Mouse (Mus musculus) forebrain, embryonic 14.5 days (tissue): ENCODE measurements at regions not wholly inside any gene's neighbourhood (a gene's known extent, or its start where the extent isn't known, plus 50 kb on each side); places are given as distances from the start of the nearest gene placed in this dataset.

Experiments used
- ATAC-seq: fragments of 200-750 bp; cut with Nextera tagmentation; 2 replicates; pipeline ENCODE4 v1.8.0; 2017; ENCODE audit warnings: mild to moderate bottlenecking, moderate library complexity
- DNase-seq: peaks from one replicate; pipeline ENCODE4 v3.0.0-alpha.2; 2015; ENCODE audit warnings: low spot score
- H3K27ac ChIP-seq: fragments of 300-500 bp; sonication (generic); 2 replicates; pipeline ENCODE4 v1.5.1; 2014; ENCODE audit warnings: low read depth, mild to moderate bottlenecking, control low read depth, low read length, moderate library complexity
- H3K27me3 ChIP-seq: fragments of 300-500 bp; sonication (generic); replicated peaks from 2 replicates; pipeline ENCODE4 v1.6.1; 2014; ENCODE audit warnings: low read length, control low read depth, mixed read lengths; ENCODE audit not compliant: control insufficient read depth, insufficient read depth
- H3K36me3 ChIP-seq: fragments of 300-500 bp; sonication (generic); 2 replicates; pipeline ENCODE4 v1.6.1; 2014; ENCODE audit warnings: low read length, control low read depth; ENCODE audit not compliant: control insufficient read depth, insufficient read depth
- H3K4me1 ChIP-seq: fragments of 300-500 bp; sonication (generic); 2 replicates; pipeline ENCODE4 v1.6.1; 2014; ENCODE audit warnings: antibody characterized with exemption, low read length, control low read depth; ENCODE audit not compliant: control insufficient read depth, insufficient read depth
- H3K4me2 ChIP-seq: fragments of 300-500 bp; sonication (generic); 2 replicates; pipeline ENCODE4 v1.6.1; 2014; ENCODE audit warnings: mild to moderate bottlenecking, control low read depth, low read length
- H3K4me3 ChIP-seq: fragments of 300-500 bp; sonication (generic); 2 replicates; pipeline ENCODE4 v1.5.1; 2014; ENCODE audit warnings: low read depth, low read length, control low read depth
- H3K9ac ChIP-seq: fragments of 300-500 bp; sonication (generic); 2 replicates; pipeline ENCODE4 v1.6.1; 2014; ENCODE audit warnings: mild to moderate bottlenecking, low read length, control low read depth, moderate library complexity
- H3K9me3 ChIP-seq: fragments of 300-500 bp; sonication (generic); replicated peaks from 2 replicates; pipeline ENCODE4 v1.6.1; 2016; ENCODE audit warnings: low read length, control low read depth, mixed read lengths; ENCODE audit not compliant: control insufficient read depth
- WGBS: fragments of 180-500 bp; shearing (Covaris S2); extraction: QIAGEN DNeasy Blood & Tissue Kit; methylation state at CpG from one replicate; pipeline ENCODE4 v1.1.7; 2014; 5-methylcytosine and 5-hydroxymethylcytosine counted together

GRCm38 (mm10) chr5:126699314-126699713 is 542.3 kb upstream of the Tmem132c start:
- WGBS: 54% methylated on average over 4 of the region's 4 CpGs
- H3K4me1 ChIP-seq: peaks cover 4% of the 10 kb centered on the region
- no peaks in the 10 kb centered on the region for H3K9me3 ChIP-seq
- no peaks in the 10 kb centered on the region for H3K27me3 ChIP-seq
- H3K9ac ChIP-seq: no peak overlapping the region
- no peak overlapping the region for H3K4me3 ChIP-seq
- no peak for ATAC-seq
- H3K27ac ChIP-seq: no peak overlapping the region
- H3K4me2 ChIP-seq: no peak overlapping the region
- DNase-seq: peak; percentile 41
- H3K36me3 ChIP-seq: no peaks in the 10 kb centered on the region

DNA sequence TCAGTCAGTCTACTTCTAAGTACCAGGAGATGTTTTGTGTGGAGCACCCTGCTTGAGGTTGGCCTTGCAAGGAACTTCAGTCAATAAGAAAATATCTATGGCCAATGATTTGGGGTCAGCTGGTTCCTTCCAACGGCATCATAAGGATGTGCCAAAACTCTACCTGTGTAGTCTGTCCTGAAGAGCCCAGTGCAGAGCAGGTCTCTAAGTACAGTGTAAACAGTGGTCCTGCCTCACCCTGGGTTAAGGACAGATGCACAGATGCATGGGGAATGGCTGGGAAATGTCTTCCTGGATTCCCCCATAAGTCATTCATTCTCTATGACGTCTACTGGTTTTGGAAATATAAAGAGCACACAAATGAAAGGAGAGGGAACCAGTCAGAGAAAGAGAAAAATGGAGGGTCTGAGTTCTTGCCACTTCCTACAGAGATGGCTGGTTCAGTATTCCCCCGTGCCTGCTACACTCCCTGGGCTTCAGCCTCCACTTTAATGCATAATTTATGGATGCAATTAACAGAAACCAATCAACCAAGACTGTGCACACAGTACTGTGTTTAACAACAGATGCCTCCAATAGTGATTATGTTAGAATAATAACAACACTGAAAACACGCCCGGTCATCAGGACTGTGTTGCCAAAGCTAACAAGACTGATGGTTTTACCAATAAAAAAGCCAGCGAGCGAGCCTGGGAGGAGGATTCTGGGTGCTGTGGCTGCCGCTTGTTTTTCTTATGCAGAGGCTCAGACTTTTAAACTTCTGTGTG is 537.9 kb upstream of the Tmem132c start:
- H3K27me3 ChIP-seq: no peaks in the 10 kb centered on the region
- ATAC-seq: peak; percentile 69
- no peak overlapping the region for H3K27ac ChIP-seq
- H3K9ac ChIP-seq: no peak overlapping the region
- WGBS: 39% methylated on average over 8 of the region's 8 CpGs
- H3K4me2 ChIP-seq: no peak overlapping the region
- peaks cover 4% of the 10 kb centered on the region for H3K4me1 ChIP-seq
- H3K36me3 ChIP-seq: no peaks in the 10 kb centered on the region
- no peak overlapping the region for H3K4me3 ChIP-seq
- peak; percentile 76 for DNase-seq
- no peaks in the 10 kb centered on the region for H3K9me3 ChIP-seq

DNA sequence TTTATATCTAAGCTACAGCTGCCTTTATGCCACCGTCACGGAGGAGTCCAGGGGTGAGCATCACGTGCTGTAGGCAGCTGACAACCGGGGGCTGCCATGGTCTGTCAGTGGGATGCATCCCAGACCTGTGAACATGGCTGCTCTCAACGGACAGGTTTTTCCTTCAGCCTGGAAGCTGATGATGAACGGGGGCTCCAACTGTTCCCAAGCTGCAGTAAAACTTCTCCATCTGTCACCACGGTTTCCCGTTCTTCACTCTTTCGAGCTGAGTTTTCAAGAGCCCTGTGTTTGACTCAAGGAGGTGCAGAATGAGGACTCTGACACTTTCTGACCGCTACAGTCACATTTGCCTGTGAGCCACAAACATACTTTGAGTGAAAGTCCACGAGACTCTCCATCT is 535.7 kb upstream of the Tmem132c start:
- DNase-seq (no peak), ATAC-seq (no peak)
- Histone ChIP-seq H3K4me1 (peaks cover 4% of the 10 kb centered on the region), H3K9ac (no peak overlapping the region), H3K9me3 (no peaks in the 10 kb centered on the region), H3K27me3 (no peaks in the 10 kb centered on the region), H3K36me3 (no peaks in the 10 kb centered on the region), H3K27ac (no peak overlapping the region), H3K4me2 (no peak overlapping the region), H3K4me3 (no peak overlapping the region)
- WGBS: 76% methylated on average over 11 of the region's 11 CpGs

DNA sequence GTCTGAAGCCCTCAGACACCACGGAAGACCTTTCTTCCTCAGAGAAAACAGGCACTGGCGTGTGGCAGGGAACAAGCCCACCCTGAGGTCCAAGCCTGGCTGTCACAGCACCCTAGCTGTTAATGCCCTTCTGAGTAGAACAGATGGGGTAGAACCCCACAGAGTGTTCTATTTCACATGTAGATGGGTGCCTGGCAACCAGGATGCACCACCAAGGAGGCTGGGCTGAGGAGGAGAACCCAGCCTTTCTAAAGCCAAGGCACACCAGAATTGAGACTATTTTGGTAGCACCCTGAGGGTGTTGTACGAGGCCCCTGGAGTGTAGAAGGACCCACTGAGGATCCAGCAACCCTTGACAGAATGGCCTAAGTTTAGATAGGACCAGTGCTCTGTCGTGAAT is 534.9 kb upstream of the Tmem132c start:
- DNase-seq (no peak), ATAC-seq (no peak)
- no peaks in the 10 kb centered on the region for H3K27me3 ChIP-seq
- H3K4me1 ChIP-seq: peaks cover 4% of the 10 kb centered on the region
- no peaks in the 10 kb centered on the region for H3K36me3 ChIP-seq
- no peaks in the 10 kb centered on the region for H3K9me3 ChIP-seq
- no peak overlapping the region for H3K9ac ChIP-seq
- 77% methylated on average over 4 of the region's 4 CpGs for WGBS
- H3K4me2 ChIP-seq: no peak overlapping the region
- H3K4me3 ChIP-seq: no peak overlapping the region
- H3K27ac ChIP-seq: no peak overlapping the region

DNA sequence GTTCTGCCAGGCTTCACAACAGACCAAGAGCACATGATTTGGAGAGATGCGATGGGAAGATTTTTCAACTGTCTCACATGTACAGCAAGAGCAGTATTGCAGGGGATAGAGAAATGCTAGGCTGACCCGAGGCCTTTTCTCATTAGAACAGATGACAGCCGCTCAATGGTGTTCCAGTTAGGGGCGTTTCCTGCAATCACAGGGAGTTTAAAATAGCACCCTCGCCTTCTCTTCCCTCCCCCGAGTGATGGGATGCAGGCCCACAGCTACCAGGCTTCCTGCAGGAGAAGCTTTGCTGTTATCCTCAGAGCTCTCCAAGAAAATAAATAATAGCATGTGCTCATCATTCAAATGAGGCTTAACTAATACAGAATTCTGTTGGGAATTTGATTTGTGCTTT is 526.9 kb upstream of the Tmem132c start:
- H3K9me3 ChIP-seq: no peaks in the 10 kb centered on the region
- ATAC-seq: no peak
- H3K4me1 ChIP-seq: no peaks in the 10 kb centered on the region
- H3K4me2 ChIP-seq: no peak overlapping the region
- no peak overlapping the region for H3K9ac ChIP-seq
- H3K36me3 ChIP-seq: no peaks in the 10 kb centered on the region
- 65% methylated on average over 6 of the region's 6 CpGs for whole genome bisulfite sequencing
- no peak overlapping the region for H3K27ac ChIP-seq
- no peak for DNase-seq
- H3K4me3 ChIP-seq: no peak overlapping the region
- H3K27me3 ChIP-seq: no peaks in the 10 kb centered on the region

GRCm38 (mm10) chr5:126718421-126718820 is 523.2 kb upstream of the Tmem132c start:
- H3K36me3 ChIP-seq: no peaks in the 10 kb centered on the region
- no peaks in the 10 kb centered on the region for H3K9me3 ChIP-seq
- H3K27ac ChIP-seq: no peak overlapping the region
- DNase-seq (no peak), ATAC-seq (no peak)
- H3K4me1 ChIP-seq: no peaks in the 10 kb centered on the region
- H3K9ac ChIP-seq: no peak overlapping the region
- H3K4me2 ChIP-seq: no peak overlapping the region
- H3K27me3 ChIP-seq: no peaks in the 10 kb centered on the region
- H3K4me3 ChIP-seq: no peak overlapping the region
- WGBS: 98% methylated on average over 2 of the region's 2 CpGs

DNA sequence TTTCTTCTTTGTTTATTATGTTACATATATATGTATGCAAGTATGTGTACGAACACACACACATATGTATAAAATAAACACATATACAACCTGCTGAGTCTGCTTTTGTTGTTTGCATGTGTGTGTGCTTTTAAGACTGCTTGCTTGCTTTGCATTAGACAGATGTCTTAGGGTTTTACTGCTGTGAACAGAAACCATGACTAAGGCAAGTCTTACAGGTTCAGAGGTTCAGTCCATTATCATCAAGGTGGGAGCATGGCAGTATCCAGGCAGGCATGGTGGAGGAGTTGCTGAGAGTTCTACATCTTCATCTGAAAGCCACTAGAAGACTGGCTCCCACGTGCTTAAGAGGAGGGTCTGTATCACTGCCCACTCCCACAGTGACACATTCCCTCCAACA is 520.3 kb upstream of the Tmem132c start:
- H3K4me3 ChIP-seq: no peak overlapping the region
- no peak overlapping the region for H3K4me2 ChIP-seq
- H3K4me1 ChIP-seq: no peaks in the 10 kb centered on the region
- DNase-seq (no peak), ATAC-seq (no peak)
- no peaks in the 10 kb centered on the region for H3K27me3 ChIP-seq
- no peaks in the 10 kb centered on the region for H3K9me3 ChIP-seq
- WGBS: 95% methylated on average over 2 of the region's 2 CpGs
- H3K27ac ChIP-seq: no peak overlapping the region
- no peaks in the 10 kb centered on the region for H3K36me3 ChIP-seq
- H3K9ac ChIP-seq: no peak overlapping the region

DNA sequence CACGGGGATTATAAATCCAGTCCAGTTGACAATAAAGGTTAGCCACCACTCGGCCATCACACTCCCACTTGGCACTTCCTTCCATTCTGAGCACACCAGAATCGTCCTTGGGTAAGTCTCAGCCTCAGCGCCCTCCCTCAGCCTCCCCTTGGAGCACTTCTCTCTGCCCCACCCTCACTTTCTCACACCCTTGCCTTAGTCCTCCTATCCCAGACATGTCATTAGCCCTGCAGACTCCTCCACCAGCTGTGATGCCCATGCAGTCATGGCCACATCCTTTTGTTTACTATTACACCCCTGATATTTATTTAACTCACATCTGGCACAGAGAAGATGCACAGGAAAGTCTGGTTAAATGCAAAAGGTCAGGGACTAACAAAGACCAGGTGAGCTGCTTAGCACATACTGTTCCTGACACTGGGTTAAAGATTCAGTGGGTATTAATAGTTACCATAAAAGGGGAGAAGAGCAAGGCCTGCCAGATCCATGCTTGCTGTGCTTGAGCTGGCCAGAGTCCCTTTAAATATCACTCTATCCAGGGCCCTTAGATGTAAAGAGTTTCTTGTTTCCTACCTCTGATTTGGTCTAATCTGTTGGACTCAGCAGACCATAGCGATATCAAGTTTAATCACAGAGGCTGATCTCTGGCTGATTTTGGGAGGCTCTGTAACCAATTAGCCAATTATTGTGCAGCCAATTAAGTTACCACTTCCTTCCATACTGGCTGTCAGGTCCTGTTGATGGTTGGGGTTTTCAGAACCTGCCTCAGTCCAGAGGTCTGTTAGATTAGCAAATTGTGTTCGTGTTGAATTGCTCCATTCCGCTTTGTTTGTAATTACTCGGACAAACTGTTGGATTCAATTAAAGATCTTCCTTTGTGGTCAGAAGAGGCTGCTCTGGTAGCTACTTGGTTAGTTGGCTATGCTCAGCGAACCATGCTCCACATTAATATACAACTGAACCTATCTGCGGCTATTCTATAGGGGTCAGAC is 518.0 kb upstream of the Tmem132c start:
- DNase-seq (peak; percentile 46), ATAC-seq (no peak)
- no peaks in the 10 kb centered on the region for H3K36me3 ChIP-seq
- no peak overlapping the region for H3K4me3 ChIP-seq
- H3K4me2 ChIP-seq: no peak overlapping the region
- H3K9me3 ChIP-seq: no peaks in the 10 kb centered on the region
- no peaks in the 10 kb centered on the region for H3K27me3 ChIP-seq
- no peaks in the 10 kb centered on the region for H3K4me1 ChIP-seq
- no peak overlapping the region for H3K9ac ChIP-seq
- H3K27ac ChIP-seq: no peak overlapping the region
- 27% methylated on average over 10 of the region's 10 CpGs for WGBS

- ATAC-seq (no peak), DNase-seq (no peak)
- Histone ChIP-seq H3K4me2 (no peak overlapping the region), H3K36me3 (no peaks in the 10 kb centered on the region), H3K4me1 (no peaks in the 10 kb centered on the region), H3K4me3 (no peak overlapping the region), H3K27me3 (no peaks in the 10 kb centered on the region), H3K9ac (no peak overlapping the region), H3K9me3 (no peaks in the 10 kb centered on the region), H3K27ac (no peak overlapping the region)
- 61% methylated on average over 9 of the region's 9 CpGs for WGBS
Observed at GRCm38 (mm10) chr5:126724329-126724728, 517.3 kb upstream of the Tmem132c start.
